Mouse (Mus musculus): ENCODE measurements around the gene Lyz2. TPM values are rescaled to one million over a fixed set of nuclear protein-coding genes. Genes with fewer than 3 reads are reported as not detected.
"Not testable (repeated sequence)": the region's sequence is repeated elsewhere in the genome, so short reads cannot be mapped to it uniquely, and the experiment has no call there.

The Lyz2 gene
- polyA plus RNA-seq, 1 experiment from 2014 or later: 69.7 TPM

GRCm38 (mm10) chr10:117301688-117302087 lies 19.6 kb upstream of the Lyz2 start:
- DNase-seq (ENCODE audit: low spot score): no peak
- no peaks in the 10 kb centered on the region for H3K27me3 ChIP-seq (replicated peaks; ENCODE audit: control insufficient read depth, insufficient read depth, low read length)
- 95% methylated on average over 1 of the region's 1 CpGs for WGBS

GRCm38 (mm10) chr10:117299901-117300520 lies 17.9 kb upstream of the Lyz2 start:
- Histone ChIP-seq H3K4me1 (replicated peaks; ENCODE audit: control insufficient read depth, insufficient read depth, low read length) (no peaks in the 10 kb centered on the region), H3K27me3 (replicated peaks; ENCODE audit: control insufficient read depth, insufficient read depth, low read length) (no peaks in the 10 kb centered on the region), H3K9ac (ENCODE audit: low read length) (no peak overlapping the region), H3K4me2 (ENCODE audit: low read length) (no peak overlapping the region), H3K36me3 (ENCODE audit: control insufficient read depth, insufficient read depth, low read length) (no peaks in the 10 kb centered on the region), H3K4me3 (ENCODE audit: low read depth, low read length) (no peak overlapping the region), H3K27ac (ENCODE audit: low read depth) (no peak overlapping the region), H3K9me3 (ENCODE audit: control insufficient read depth, low read length) (0 out of 2 replicates have a peak, but pooled peaks cover 2% of the 10 kb centered on the region)
- 61% methylated on average over 5 of the region's 5 CpGs for WGBS
- ATAC-seq (replicated peaks; ENCODE audit: low FRiP score, low TSS enrichment, low read depth) (no peak), DNase-seq (ENCODE audit: low spot score) (no peak)

More at GRCm38 (mm10) chr10:117301688-117302087, 19.6 kb upstream of the Lyz2 start:
- ATAC-seq (replicated peaks; ENCODE audit: low FRiP score, low TSS enrichment, low read depth): no peak
- Histone ChIP-seq H3K9ac (ENCODE audit: low read length) (no peak overlapping the region), H3K27ac (ENCODE audit: low read depth) (no peak overlapping the region), H3K4me3 (ENCODE audit: low read depth, low read length) (no peak overlapping the region), H3K9me3 (ENCODE audit: control insufficient read depth, low read length) (0 out of 2 replicates have a peak, but pooled peaks cover 2% of the 10 kb centered on the region), H3K4me1 (replicated peaks; ENCODE audit: control insufficient read depth, insufficient read depth, low read length) (no peaks in the 10 kb centered on the region), H3K36me3 (ENCODE audit: control insufficient read depth, insufficient read depth, low read length) (no peaks in the 10 kb centered on the region), H3K4me2 (ENCODE audit: low read length) (no peak overlapping the region)

- Histone ChIP-seq H3K27me3 (replicated peaks; ENCODE audit: control insufficient read depth, insufficient read depth, low read length) (no peaks in the 10 kb centered on the region), H3K36me3 (ENCODE audit: control insufficient read depth, insufficient read depth, low read length) (no peaks in the 10 kb centered on the region), H3K4me2 (ENCODE audit: low read length) (no peak overlapping the region), H3K4me1 (replicated peaks; ENCODE audit: control insufficient read depth, insufficient read depth, low read length) (no peaks in the 10 kb centered on the region), H3K27ac (ENCODE audit: low read depth) (no peak overlapping the region), H3K4me3 (ENCODE audit: low read depth, low read length) (no peak overlapping the region), H3K9ac (ENCODE audit: low read length) (no peak overlapping the region), H3K9me3 (ENCODE audit: control insufficient read depth, low read length) (0 out of 2 replicates have a peak, but pooled peaks cover 2% of the 10 kb centered on the region)
- DNase-seq (ENCODE audit: low spot score) (no peak), ATAC-seq (replicated peaks; ENCODE audit: low FRiP score, low TSS enrichment, low read depth) (no peak)
- 69% methylated on average over 4 of the region's 4 CpGs for WGBS
Measured at GRCm38 (mm10) chr10:117299106-117299505, 17.0 kb upstream of the Lyz2 start.

GRCm38 (mm10) chr10:117298336-117298735 lies 16.2 kb upstream of the Lyz2 start:
- Histone ChIP-seq H3K9ac (ENCODE audit: low read length) (no peak overlapping the region), H3K27ac (ENCODE audit: low read depth) (no peak overlapping the region), H3K4me2 (ENCODE audit: low read length) (no peak overlapping the region), H3K36me3 (ENCODE audit: control insufficient read depth, insufficient read depth, low read length) (no peaks in the 10 kb centered on the region), H3K27me3 (replicated peaks; ENCODE audit: control insufficient read depth, insufficient read depth, low read length) (no peaks in the 10 kb centered on the region), H3K4me1 (replicated peaks; ENCODE audit: control insufficient read depth, insufficient read depth, low read length) (no peaks in the 10 kb centered on the region), H3K4me3 (ENCODE audit: low read depth, low read length) (no peak overlapping the region), H3K9me3 (ENCODE audit: control insufficient read depth, low read length) (0 out of 2 replicates have a peak, but pooled peaks cover 2% of the 10 kb centered on the region)
- 78% methylated on average over 6 of the region's 6 CpGs for WGBS
- ATAC-seq (replicated peaks; ENCODE audit: low FRiP score, low TSS enrichment, low read depth): no peak
- DNase-seq (ENCODE audit: low spot score): no peak

- DNase-seq (ENCODE audit: low spot score): no peak
- ATAC-seq (replicated peaks; ENCODE audit: low FRiP score, low TSS enrichment, low read depth): no peak
- Histone ChIP-seq H3K9me3 (ENCODE audit: control insufficient read depth, low read length) (no peaks in the 10 kb centered on the region), H3K4me2 (ENCODE audit: low read length) (no peak within 1 kb of the TSS), H3K27ac (ENCODE audit: low read depth) (no peak within 1 kb of the TSS), H3K4me3 (ENCODE audit: low read depth, low read length) (no peak within 1 kb of the TSS), H3K36me3 (ENCODE audit: control insufficient read depth, insufficient read depth, low read length) (no peaks in the 10 kb centered on the region), H3K9ac (ENCODE audit: low read length) (no peak within 1 kb of the TSS), H3K27me3 (replicated peaks; ENCODE audit: control insufficient read depth, insufficient read depth, low read length) (no peaks in the 10 kb centered on the region), H3K4me1 (replicated peaks; ENCODE audit: control insufficient read depth, insufficient read depth, low read length) (no peaks in the 10 kb centered on the region)
- 68% methylated on average over 5 of the region's 5 CpGs for WGBS
Measured at GRCm38 (mm10) chr10:117292671-117293070, 10.6 kb upstream of the Lyz2 start, which contains the start of gene Lyz1. Gene Lyz1 (minus strand): TSS chr10:117292868.

GRCm38 (mm10) chr10:117290936-117291335 lies 8.8 kb upstream of the Lyz2 start:
- H3K4me2 ChIP-seq (ENCODE audit: low read length); H3K27ac ChIP-seq (ENCODE audit: low read depth); H3K9ac ChIP-seq (ENCODE audit: low read length); ATAC-seq (replicated peaks; ENCODE audit: low FRiP score, low TSS enrichment, low read depth); H3K9me3 ChIP-seq (ENCODE audit: control insufficient read depth, low read length); DNase-seq (ENCODE audit: low spot score); H3K27me3 ChIP-seq (replicated peaks; ENCODE audit: control insufficient read depth, insufficient read depth, low read length); H3K4me3 ChIP-seq (ENCODE audit: low read depth, low read length); H3K4me1 ChIP-seq (replicated peaks; ENCODE audit: control insufficient read depth, insufficient read depth, low read length); H3K36me3 ChIP-seq (ENCODE audit: control insufficient read depth, insufficient read depth, low read length): not testable (repeated sequence)
- WGBS: 89% methylated on average over 6 of the region's 6 CpGs

GRCm38 (mm10) chr10:117290046-117290870 lies 8.1 kb upstream of the Lyz2 start:
- 43% methylated on average over 6 of the region's 6 CpGs for WGBS
- no peak for ATAC-seq (replicated peaks; ENCODE audit: low FRiP score, low TSS enrichment, low read depth)
- Histone ChIP-seq H3K36me3 (ENCODE audit: control insufficient read depth, insufficient read depth, low read length) (no peaks in the 10 kb centered on the region), H3K9ac (ENCODE audit: low read length) (no peak overlapping the region), H3K4me2 (ENCODE audit: low read length) (no peak overlapping the region), H3K27me3 (replicated peaks; ENCODE audit: control insufficient read depth, insufficient read depth, low read length) (no peaks in the 10 kb centered on the region), H3K4me3 (ENCODE audit: low read depth, low read length) (no peak overlapping the region), H3K9me3 (ENCODE audit: control insufficient read depth, low read length) (no peaks in the 10 kb centered on the region), H3K27ac (ENCODE audit: low read depth) (no peak overlapping the region), H3K4me1 (replicated peaks; ENCODE audit: control insufficient read depth, insufficient read depth, low read length) (no peaks in the 10 kb centered on the region)
- DNase-seq (ENCODE audit: low spot score): no peak

GRCm38 (mm10) chr10:117289034-117289505 lies 6.9 kb upstream of the Lyz2 start:
- not testable (repeated sequence) for ATAC-seq (replicated peaks; ENCODE audit: low FRiP score, low TSS enrichment, low read depth); H3K4me2 ChIP-seq (ENCODE audit: low read length); H3K4me3 ChIP-seq (ENCODE audit: low read depth, low read length); DNase-seq (ENCODE audit: low spot score); H3K36me3 ChIP-seq (ENCODE audit: control insufficient read depth, insufficient read depth, low read length); H3K9me3 ChIP-seq (ENCODE audit: control insufficient read depth, low read length); H3K9ac ChIP-seq (ENCODE audit: low read length); H3K4me1 ChIP-seq (replicated peaks; ENCODE audit: control insufficient read depth, insufficient read depth, low read length); H3K27me3 ChIP-seq (replicated peaks; ENCODE audit: control insufficient read depth, insufficient read depth, low read length); H3K27ac ChIP-seq (ENCODE audit: low read depth)
- WGBS: 86% methylated on average over 5 of the region's 5 CpGs

Measured in intestine, embryonic 14.5 days (tissue).